Mouse (Mus musculus) hindbrain, embryonic 12.5 days (tissue): ENCODE results near the gene Tomm20. TPM values are rescaled to one million over a fixed set of nuclear protein-coding genes. Genes with fewer than 3 reads are reported as not detected.
"Not testable (repeated sequence)": the region's sequence is repeated elsewhere in the genome, so short reads cannot be mapped to it uniquely, and the experiment has no call there.

Experiments
- ATAC-seq: fragments of 200-750 bp; cut with Nextera tagmentation; 2 replicates; pipeline ENCODE4 v1.8.0; 2017; ENCODE audit warnings: moderate TSS enrichment; ENCODE audit not compliant: low FRiP score
- H3K27ac ChIP-seq: fragments of 300-500 bp; sonication (generic); 2 replicates; pipeline ENCODE4 v1.5.1; 2016; ENCODE audit warnings: mild to moderate bottlenecking
- H3K27me3 ChIP-seq: fragments of 300-500 bp; sonication (generic); 2 replicates; pipeline ENCODE4 v1.6.1; 2016; ENCODE audit warnings: mild to moderate bottlenecking
- H3K36me3 ChIP-seq: fragments of 300-500 bp; sonication (generic); 2 replicates; pipeline ENCODE4 v1.6.1; 2016; ENCODE audit warnings: mild to moderate bottlenecking
- H3K4me1 ChIP-seq: fragments of 300-500 bp; sonication (generic); 2 replicates; pipeline ENCODE4 v1.6.1; 2016
- H3K4me2 ChIP-seq: fragments of 300-500 bp; sonication (generic); replicated peaks from 2 replicates; pipeline ENCODE4 v1.6.1; 2016; ENCODE audit warnings: mild to moderate bottlenecking
- H3K4me3 ChIP-seq: fragments of 300-500 bp; sonication (generic); 2 replicates; pipeline ENCODE4 v1.5.1; 2016; ENCODE audit warnings: mild to moderate bottlenecking
- H3K9ac ChIP-seq: fragments of 300-500 bp; sonication (generic); 2 replicates; pipeline ENCODE4 v1.6.1; 2016; ENCODE audit warnings: mild to moderate bottlenecking, moderate library complexity
- H3K9me3 ChIP-seq: fragments of 300-500 bp; sonication (generic); replicated peaks from 2 replicates; pipeline ENCODE4 v1.6.1; 2016; ENCODE audit warnings: mild to moderate bottlenecking
- WGBS: fragments of 180-500 bp; shearing (Covaris S2); methylation state at CpG from one replicate; pipeline ENCODE4 v1.1.7; 2016; 5-methylcytosine and 5-hydroxymethylcytosine counted together
- polyA plus RNA-seq: library from polyadenylated mRNA; unstranded; fragments of >200 nt; fragmentation: Nextera tagmentation; extraction: Ambion mirVana; gene quantifications from 2 replicates; pipeline ENCODE4 v1.2.1, GENCODE M21; 2016

Gene Tomm20
- 181 and 182 TPM in 2 replicates for polyA plus RNA-seq

DNA sequence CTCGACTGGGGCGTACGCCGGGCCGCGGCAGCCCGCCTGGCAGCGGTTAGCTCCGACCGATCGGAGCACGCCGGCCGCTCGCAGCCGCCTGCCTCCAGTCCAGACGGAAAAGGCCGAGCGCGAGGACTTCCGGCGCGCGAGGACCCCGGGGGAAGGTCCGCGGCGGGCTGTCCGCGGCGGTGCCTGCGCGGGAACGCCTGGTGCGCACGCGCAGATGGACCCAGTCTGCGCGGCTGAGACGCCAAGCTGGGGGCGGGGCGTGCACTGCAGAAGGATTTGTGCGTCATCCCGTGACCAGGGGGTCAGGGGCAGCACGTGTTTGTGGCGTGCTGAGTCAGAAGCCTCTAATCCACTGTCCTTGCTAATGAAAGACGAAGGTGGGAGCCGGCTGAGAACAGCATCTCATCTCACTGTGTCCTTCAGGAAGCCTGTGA lies at the start of gene Tomm20:
Gene Tomm20, minus strand, starts transcription at position 115 of the 434 bp plus-strand sequence.
- Histone ChIP-seq H3K4me2 (peak within 1 kb of the TSS; percentile 84), H3K36me3 (peaks cover 23% of the 10 kb centered on the region), H3K27ac (peak within 1 kb of the TSS; percentile 82), H3K4me3 (peak within 1 kb of the TSS; percentile 89), H3K4me1 (peaks cover 19% of the 10 kb centered on the region), H3K9me3 (no peaks in the 10 kb centered on the region), H3K27me3 (no peaks in the 10 kb centered on the region), H3K9ac (peak within 1 kb of the TSS; percentile 94)
- peak; percentile 94 for ATAC-seq
- under 1% methylated on average over 48 of the region's 48 CpGs for WGBS

DNA sequence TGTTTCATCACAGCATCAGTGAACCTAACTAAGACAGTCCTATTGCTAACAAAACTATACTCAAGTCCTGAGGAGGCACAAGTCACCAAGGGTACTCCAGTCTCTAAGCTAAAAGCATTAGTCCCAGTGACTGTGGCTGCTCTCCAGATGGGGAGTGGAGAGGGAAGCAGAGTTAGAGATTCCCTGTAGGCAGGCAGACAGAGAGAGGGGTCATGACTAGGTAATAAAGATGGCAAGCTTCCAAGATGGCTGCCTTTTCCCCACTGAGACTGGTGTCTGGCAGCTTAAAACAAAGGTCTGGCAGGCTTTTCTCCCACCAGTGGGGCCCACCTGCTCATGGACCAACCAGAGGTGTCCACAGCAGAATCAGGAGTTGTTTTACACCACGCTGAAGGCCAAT lies 48.9 kb upstream of the Tomm20 start:
- Histone ChIP-seq H3K4me2 (no peak overlapping the region), H3K4me1 (no peaks in the 10 kb centered on the region), H3K27ac (no peak overlapping the region), H3K4me3 (no peak overlapping the region), H3K27me3 (no peaks in the 10 kb centered on the region), H3K9me3 (no peaks in the 10 kb centered on the region; the same call in 1 of the 2 replicates), H3K36me3 (no peaks in the 10 kb centered on the region), H3K9ac (no peak overlapping the region)
- 63% methylated on average over 1 of the region's 1 CpGs for WGBS
- no peak for ATAC-seq

DNA sequence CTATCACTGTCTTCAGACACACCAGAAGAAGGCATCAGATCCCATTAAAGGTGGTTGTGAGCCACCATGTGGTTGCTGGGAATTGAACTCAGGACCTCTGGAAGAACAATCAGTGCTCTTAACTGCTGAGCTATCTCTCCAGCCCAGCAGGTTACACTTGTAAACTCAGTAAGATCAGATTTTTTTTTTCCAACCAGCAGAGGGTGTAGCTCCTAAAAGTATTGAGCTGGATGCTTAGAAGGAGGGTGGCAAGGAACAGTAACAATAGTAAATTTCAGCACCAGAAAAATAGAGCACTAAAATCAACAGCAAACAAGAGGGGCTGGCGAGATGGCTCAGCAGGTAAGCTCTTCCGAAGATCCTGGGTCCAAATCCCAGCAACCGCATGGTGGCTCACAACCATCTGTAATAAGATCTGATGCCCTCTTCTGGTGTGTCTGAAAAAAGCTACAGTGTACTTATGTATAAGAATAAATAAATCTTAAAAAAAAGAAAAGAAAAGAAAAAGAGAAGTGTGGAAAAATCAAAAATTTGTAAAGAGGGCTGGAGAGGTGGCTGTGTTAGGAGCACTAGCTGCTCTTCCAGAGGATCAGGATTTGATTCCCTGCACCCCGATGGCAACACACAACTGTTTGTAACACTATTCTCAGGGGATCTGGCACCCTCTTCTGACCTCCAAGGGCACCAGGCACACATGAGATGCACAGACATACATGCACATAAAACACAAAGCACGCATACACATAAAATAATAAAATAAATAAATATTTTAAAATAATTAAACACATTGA lies 43.9 kb upstream of the Tomm20 start:
- H3K27ac ChIP-seq = no peak overlapping the region
- no peak overlapping the region for H3K9ac ChIP-seq
- no peak for ATAC-seq
- H3K4me1 ChIP-seq = no peaks in the 10 kb centered on the region
- H3K27me3 ChIP-seq = no peaks in the 10 kb centered on the region
- H3K4me3 ChIP-seq = no peak overlapping the region
- 79% methylated on average over 5 of the region's 5 CpGs for WGBS
- no peak overlapping the region for H3K4me2 ChIP-seq
- no peaks in the 10 kb centered on the region for H3K36me3 ChIP-seq
- no peaks in the 10 kb centered on the region; the same call in 1 of the 2 replicates for H3K9me3 ChIP-seq

DNA sequence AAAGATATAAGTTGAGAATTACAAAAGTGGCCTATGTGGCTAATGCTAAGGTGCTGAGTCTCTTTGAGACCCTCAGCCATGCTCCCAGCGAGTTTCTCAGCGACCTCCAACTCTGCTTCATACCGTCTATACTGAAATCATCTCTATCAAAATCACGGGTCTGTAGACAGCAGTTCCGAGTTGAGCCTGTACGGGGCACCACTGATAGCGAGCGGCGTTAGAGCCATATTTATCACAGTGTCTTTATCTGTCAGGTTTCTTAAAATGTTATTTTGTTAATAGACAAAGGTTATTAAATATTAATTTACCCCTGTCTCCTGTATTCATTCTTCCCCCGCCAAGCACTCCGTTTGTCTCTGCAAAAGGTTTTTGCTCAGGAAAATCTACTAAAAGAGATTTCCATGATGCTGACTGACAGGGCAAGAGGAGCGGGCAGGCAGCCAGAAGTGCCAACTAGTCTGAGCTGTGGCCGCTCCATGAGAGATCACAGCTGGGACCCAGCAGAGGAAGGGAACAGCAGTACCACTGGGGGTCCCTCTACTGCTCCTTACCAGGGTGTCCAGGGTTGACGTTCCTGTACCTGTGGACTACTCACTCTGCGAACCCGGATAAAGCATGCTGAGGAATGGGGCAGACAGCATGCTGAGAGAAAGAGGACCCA lies 42.8 kb upstream of the Tomm20 start:
- no peaks in the 10 kb centered on the region for H3K27me3 ChIP-seq
- H3K9ac ChIP-seq = no peak overlapping the region
- no peak overlapping the region for H3K27ac ChIP-seq
- H3K4me3 ChIP-seq = no peak overlapping the region
- 60% methylated on average over 16 of the region's 16 CpGs for whole genome bisulfite sequencing
- ATAC-seq = no peak
- no peaks in the 10 kb centered on the region; the same call in 1 of the 2 replicates for H3K9me3 ChIP-seq
- H3K4me1 ChIP-seq = no peaks in the 10 kb centered on the region
- no peak overlapping the region for H3K4me2 ChIP-seq
- no peaks in the 10 kb centered on the region for H3K36me3 ChIP-seq

DNA sequence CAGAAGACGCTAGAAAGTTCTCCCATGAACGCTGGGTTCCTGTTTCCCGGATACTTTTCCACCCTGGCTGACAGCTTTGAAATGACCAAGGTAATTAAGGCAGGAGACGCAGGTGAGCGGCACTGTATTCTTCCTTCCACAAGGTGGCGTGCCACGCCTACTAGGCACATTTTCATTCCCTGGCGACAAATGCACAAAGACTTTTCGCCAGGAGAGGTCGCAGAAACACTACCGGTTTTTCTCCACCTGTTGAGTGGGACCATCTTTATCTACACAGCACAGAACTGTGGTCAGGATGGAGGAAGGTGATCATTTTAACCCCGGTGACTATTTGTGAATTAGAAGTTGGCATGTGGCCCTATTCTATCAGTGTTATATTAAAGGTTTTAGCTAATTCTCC lies 40.9 kb upstream of the Tomm20 start:
- no peaks in the 10 kb centered on the region; the same call in 1 of the 2 replicates for H3K9me3 ChIP-seq
- no peak overlapping the region for H3K4me3 ChIP-seq
- no peaks in the 10 kb centered on the region for H3K36me3 ChIP-seq
- no peak for ATAC-seq
- no peak overlapping the region for H3K27ac ChIP-seq
- H3K9ac ChIP-seq = no peak overlapping the region
- H3K4me1 ChIP-seq = no peaks in the 10 kb centered on the region
- no peak overlapping the region for H3K4me2 ChIP-seq
- WGBS = 4% methylated on average over 12 of the region's 12 CpGs
- H3K27me3 ChIP-seq = no peaks in the 10 kb centered on the region

DNA sequence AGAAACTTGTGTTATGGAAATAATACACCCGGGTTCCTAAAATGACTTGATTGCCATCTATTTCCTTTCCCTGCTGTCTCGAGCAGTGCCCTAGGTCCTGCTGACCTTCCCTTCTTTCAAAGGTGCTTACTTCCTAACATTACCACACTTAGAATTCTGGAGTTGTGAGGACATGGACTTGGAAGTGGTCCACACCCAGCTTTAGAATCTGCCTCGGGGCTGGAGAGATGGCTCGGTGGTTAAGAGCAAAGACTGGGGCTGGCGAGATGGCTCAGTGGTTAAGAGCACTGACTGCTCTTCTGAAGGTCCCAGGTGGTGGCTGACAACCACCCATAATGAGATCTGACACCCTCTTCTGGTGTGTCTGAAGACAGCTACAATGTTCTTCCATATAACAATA lies 34.4 kb upstream of the Tomm20 start:
- Histone ChIP-seq H3K4me3 (no peak overlapping the region), H3K4me1 (no peaks in the 10 kb centered on the region), H3K27ac (no peak overlapping the region), H3K4me2 (no peak overlapping the region), H3K9me3 (no peaks in the 10 kb centered on the region), H3K9ac (no peak overlapping the region), H3K36me3 (no peaks in the 10 kb centered on the region), H3K27me3 (peaks cover 15% of the 10 kb centered on the region)
- 72% methylated on average over 5 of the region's 5 CpGs for WGBS
- ATAC-seq = no peak

DNA sequence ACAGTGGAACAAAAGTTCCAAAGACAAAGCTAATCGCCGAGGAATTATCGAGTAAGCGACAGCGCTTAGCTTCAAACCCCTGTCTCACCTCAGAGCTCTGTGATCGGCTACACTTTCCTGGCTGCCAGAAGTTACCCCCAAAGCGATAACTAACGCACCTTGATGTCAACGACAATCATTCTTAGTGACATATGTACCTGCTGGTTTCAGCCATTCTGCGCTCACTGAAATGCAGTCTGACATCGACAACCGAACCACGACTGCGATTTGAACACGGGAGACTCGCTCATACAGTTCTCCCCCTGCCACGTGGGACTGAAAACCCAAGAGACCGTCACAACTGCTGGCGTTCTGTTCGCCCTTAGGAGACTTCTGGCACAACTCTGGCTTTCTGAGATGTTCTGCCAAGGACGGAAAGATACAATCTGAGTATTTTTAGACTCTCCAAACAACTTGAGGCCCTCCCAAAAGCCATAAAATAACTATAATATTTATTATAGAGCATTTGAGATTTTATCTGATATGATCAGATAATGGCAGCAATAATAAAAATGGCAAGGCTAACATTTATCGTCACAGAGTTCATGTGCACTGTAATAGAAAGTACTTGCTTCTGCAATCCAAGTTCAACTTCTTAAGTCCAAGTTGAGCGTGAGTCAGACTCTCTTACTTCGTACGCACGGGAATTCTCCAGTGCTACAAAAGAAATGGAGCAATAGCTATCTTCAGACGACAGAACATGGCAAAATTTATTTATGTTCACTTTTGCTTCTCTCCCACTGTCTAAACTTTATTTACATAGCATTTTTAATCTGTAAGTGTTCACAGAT lies 33.7 kb upstream of the Tomm20 start:
- H3K4me2 ChIP-seq = peak overlapping the region; percentile 31
- H3K9ac ChIP-seq = no peak overlapping the region
- H3K36me3 ChIP-seq = no peaks in the 10 kb centered on the region
- H3K27ac ChIP-seq = no peak overlapping the region
- no peaks in the 10 kb centered on the region for H3K9me3 ChIP-seq
- H3K27me3 ChIP-seq = peaks cover 15% of the 10 kb centered on the region
- no peaks in the 10 kb centered on the region for H3K4me1 ChIP-seq
- H3K4me3 ChIP-seq = peak overlapping the region; percentile 18
- WGBS = 30% methylated on average over 27 of the region's 27 CpGs
- ATAC-seq = no peak

DNA sequence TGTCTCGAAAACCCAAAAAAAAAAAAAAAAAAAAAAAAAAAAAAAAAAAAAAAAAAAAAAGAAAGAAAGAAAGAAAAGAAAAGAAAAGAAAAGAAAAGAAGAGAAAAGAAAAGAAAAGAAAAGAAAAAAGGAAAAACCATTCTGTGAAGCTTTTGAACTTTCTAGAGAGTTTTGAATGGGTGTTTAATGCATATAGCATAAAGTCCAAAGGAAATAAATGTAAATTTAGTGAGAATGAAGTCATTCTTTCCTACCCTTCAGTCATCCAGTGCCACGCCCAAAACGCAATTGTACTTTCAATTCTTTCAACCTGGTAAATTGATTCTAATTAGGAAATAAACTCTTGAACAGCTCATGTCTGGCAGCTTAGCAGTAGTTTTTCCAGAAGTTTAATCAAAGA lies 32.9 kb upstream of the Tomm20 start:
- not testable (repeated sequence) for H3K4me2 ChIP-seq, H3K9ac ChIP-seq, H3K4me1 ChIP-seq, ATAC-seq, H3K27ac ChIP-seq, H3K36me3 ChIP-seq, H3K4me3 ChIP-seq, H3K9me3 ChIP-seq
- H3K27me3 ChIP-seq = peaks cover 15% of the 10 kb centered on the region
- 47% methylated on average over 3 of the region's 3 CpGs for WGBS

DNA sequence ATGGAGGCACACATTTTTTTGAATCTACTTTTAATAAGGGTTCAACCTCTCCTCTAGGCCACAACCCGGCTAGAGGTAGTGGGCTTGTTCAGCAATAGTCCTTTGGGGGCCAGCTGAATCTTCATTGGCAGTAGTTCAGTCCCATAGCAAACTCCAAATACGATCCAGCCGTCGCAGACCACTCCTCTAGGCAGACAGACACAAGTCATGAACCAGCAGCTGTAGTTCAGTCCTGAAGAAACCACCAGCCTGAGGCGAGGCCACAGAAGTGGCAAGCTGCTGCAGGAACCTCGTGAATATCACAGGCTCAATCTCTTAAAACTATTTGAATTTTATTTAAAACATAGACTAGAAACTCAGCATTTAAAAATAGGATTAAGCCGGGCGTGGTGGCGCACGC lies 32.4 kb upstream of the Tomm20 start:
- H3K9ac ChIP-seq = no peak overlapping the region
- 86% methylated on average over 10 of the region's 10 CpGs for WGBS
- no peaks in the 10 kb centered on the region for H3K4me1 ChIP-seq
- H3K27ac ChIP-seq = no peak overlapping the region
- no peak overlapping the region for H3K4me2 ChIP-seq
- no peaks in the 10 kb centered on the region for H3K36me3 ChIP-seq
- ATAC-seq = no peak
- H3K27me3 ChIP-seq = peaks cover 15% of the 10 kb centered on the region
- no peak overlapping the region for H3K4me3 ChIP-seq
- no peaks in the 10 kb centered on the region for H3K9me3 ChIP-seq

DNA sequence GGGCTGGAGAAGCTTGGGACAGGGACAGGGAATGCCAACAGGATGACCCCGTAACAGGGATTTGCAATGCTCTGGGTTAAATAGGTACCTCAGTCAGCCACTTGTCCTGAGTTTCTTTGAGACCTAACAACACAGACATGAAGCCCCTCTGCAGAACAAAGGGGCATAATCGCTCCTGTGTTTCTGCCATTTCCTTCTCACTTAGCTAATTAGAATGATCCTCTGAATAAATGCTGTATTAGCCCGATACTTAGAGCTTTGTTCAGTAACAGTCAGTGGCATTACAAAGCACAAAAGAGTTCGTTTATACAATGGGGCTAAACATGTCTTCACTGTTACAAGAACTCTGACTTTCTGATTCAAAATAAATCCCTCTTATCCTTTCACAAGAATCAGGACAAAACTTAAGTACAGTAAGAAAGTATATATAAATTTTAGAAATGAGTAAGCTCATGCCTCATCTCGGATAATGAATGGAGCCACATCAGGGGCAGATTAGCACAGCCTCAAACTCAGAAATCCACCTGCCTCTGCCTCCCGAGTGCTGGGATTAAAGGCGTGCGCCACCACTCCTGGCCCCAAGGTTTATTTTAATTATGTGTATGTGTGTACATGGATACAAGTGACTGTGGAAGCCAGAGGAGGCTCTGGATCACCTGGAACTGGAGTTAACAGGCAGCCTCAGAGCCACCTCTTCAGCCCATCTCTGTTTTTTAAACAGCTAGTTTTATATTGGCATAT lies 31.1 kb upstream of the Tomm20 start:
- ATAC-seq = no peak
- H3K27ac ChIP-seq = no peak overlapping the region
- no peaks in the 10 kb centered on the region for H3K9me3 ChIP-seq
- no peaks in the 10 kb centered on the region for H3K36me3 ChIP-seq
- H3K27me3 ChIP-seq = peaks cover 15% of the 10 kb centered on the region
- H3K4me2 ChIP-seq = no peak overlapping the region
- WGBS = 63% methylated on average over 8 of the region's 8 CpGs
- H3K4me1 ChIP-seq = no peaks in the 10 kb centered on the region
- H3K4me3 ChIP-seq = no peak overlapping the region
- no peak overlapping the region for H3K9ac ChIP-seq

DNA sequence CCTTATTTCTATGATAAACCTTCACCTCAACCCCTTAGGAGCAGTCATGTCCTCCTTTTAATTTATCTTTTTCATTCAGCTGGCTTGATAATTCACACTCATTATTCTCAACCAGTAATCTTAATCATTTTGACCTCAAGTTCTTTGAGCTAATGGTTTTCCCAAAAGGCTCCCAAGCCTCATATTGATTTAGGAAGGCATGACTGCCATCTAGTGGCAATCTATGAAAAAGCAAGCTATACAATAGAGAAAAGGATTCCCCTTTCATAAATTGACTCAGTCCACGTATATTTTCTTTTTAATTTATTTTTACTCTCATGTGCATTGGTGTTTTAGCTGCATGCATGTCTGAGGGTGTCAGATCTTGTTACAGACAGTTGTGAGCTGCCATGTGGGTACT lies 30.1 kb upstream of the Tomm20 start:
- Histone ChIP-seq H3K36me3 (no peaks in the 10 kb centered on the region), H3K4me1 (no peaks in the 10 kb centered on the region), H3K4me2 (no peak overlapping the region), H3K4me3 (no peak overlapping the region), H3K27ac (no peak overlapping the region), H3K9me3 (no peaks in the 10 kb centered on the region), H3K27me3 (peaks cover 15% of the 10 kb centered on the region), H3K9ac (no peak overlapping the region)
- no peak for ATAC-seq
- WGBS = 16% methylated on average over 1 of the region's 1 CpGs

DNA sequence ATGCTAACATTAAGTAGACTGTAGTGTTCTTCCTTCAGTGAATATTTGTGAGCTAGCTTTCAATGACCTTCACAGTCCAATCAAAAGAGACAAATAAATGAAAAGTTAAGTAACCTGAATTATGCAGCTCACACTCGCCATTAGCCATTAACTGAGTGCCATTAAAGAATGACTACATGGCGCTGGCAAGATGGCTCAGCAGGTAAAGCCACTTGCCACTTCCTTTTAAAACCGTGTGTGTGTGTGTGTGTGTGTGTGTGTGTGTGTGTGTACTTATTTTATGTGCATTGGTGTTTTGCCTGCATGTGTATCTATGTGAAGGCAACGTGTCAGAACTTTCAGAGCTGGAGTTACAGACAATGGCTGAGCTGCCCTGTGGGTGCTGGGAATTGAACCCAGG lies 28.9 kb upstream of the Tomm20 start:
- Histone ChIP-seq H3K27me3 (peaks cover 12% of the 10 kb centered on the region), H3K4me1 (peaks cover 5% of the 10 kb centered on the region), H3K27ac (no peak overlapping the region), H3K9ac (no peak overlapping the region), H3K36me3 (no peaks in the 10 kb centered on the region), H3K4me2 (no peak overlapping the region), H3K4me3 (no peak overlapping the region), H3K9me3 (no peaks in the 10 kb centered on the region)
- WGBS = 78% methylated on average over 4 of the region's 4 CpGs
- no peak for ATAC-seq
